Mouse (Mus musculus) limb, embryonic 11.5 days (tissue): ENCODE results near the gene Whrn. TPM values are rescaled to one million over a fixed set of nuclear protein-coding genes. Genes with fewer than 3 reads are reported as not detected.

Experiments
- ATAC-seq: fragments of 200-750 bp; cut with Nextera tagmentation; 2 replicates; pipeline ENCODE4 v1.8.0; 2017; ENCODE audit warnings: low read depth; ENCODE audit not compliant: insufficient number of reproducible peaks, low FRiP score, low TSS enrichment
- DNase-seq: peaks from one replicate; pipeline ENCODE4 v3.0.0-alpha.2; 2015; ENCODE audit warnings: low spot score
- H3K27ac ChIP-seq: fragments of 300-500 bp; sonication (generic); replicated peaks from 2 replicates; pipeline ENCODE4 v1.5.1; 2014; ENCODE audit warnings: low read depth, mild to moderate bottlenecking, low read length
- H3K27me3 ChIP-seq: fragments of 300-500 bp; sonication (generic); 2 replicates; pipeline ENCODE4 v1.6.1; 2014; ENCODE audit warnings: mild to moderate bottlenecking, low read length, mixed read lengths; ENCODE audit not compliant: control insufficient read depth, insufficient read depth
- H3K36me3 ChIP-seq: fragments of 300-500 bp; sonication (generic); 2 replicates; pipeline ENCODE4 v1.6.1; 2014; ENCODE audit warnings: mild to moderate bottlenecking, low read length, moderate library complexity, mixed read lengths; ENCODE audit not compliant: control insufficient read depth, insufficient read depth
- H3K4me1 ChIP-seq: fragments of 300-500 bp; sonication (generic); 2 replicates; pipeline ENCODE4 v1.6.1; 2014; ENCODE audit warnings: low read length, mixed read lengths; ENCODE audit not compliant: control insufficient read depth, insufficient read depth
- H3K4me2 ChIP-seq: fragments of 300-500 bp; sonication (generic); 2 replicates; pipeline ENCODE4 v1.6.1; 2014; ENCODE audit warnings: low read depth, mild to moderate bottlenecking, moderate library complexity; ENCODE audit not compliant: severe bottlenecking
- H3K4me3 ChIP-seq: fragments of 300-500 bp; sonication (generic); 2 replicates; pipeline ENCODE4 v1.5.1; 2014; ENCODE audit warnings: low read depth, low read length
- H3K9ac ChIP-seq: fragments of 300-500 bp; sonication (generic); 2 replicates; pipeline ENCODE4 v1.6.1; 2014; ENCODE audit warnings: mild to moderate bottlenecking, low read length
- H3K9me3 ChIP-seq: fragments of 300-500 bp; sonication (generic); 2 replicates; pipeline ENCODE4 v1.6.1; 2016; ENCODE audit warnings: low read length; ENCODE audit not compliant: control insufficient read depth
- WGBS: fragments of 180-500 bp; shearing (Covaris S2); extraction: QIAGEN DNeasy Blood & Tissue Kit; methylation state at CpG from one replicate; pipeline ENCODE4 v1.1.7; 2014; 5-methylcytosine and 5-hydroxymethylcytosine counted together
- polyA plus RNA-seq: library from polyadenylated mRNA; unstranded; fragments of >200 nt; fragmentation: Nextera tagmentation; extraction: Ambion mirVana; gene quantifications from 2 replicates; pipeline ENCODE4 v1.2.1, GENCODE M21; 2014

Whrn gene
- polyA plus RNA-seq, 1 experiment from 2014 or later, result 14.0 TPM

DNA sequence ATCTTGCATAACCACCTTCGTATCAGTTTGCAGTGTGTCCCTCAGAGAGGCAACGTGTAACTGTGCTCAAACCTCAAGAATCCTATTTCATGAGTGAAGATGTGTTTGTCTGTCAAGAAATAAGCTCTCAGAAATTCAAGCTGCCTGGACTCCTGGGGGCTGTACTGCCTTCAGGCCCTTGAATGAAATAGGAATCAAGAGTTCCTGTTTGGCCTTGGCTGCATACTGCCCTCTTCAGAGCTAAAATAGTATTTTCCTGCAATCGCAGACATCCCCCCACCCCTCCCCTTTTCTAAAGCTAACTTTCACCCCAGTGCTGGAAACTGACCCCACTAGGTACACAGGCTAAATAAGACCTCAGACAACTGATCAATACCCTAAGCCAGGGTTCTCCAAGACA is 2.6 kb upstream of the Whrn start:
- H3K9ac ChIP-seq, result no peak overlapping the region
- no peak overlapping the region for H3K27ac ChIP-seq
- no peak for ATAC-seq
- WGBS, result 35% methylated on average over 3 of the region's 3 CpGs
- no peak overlapping the region for H3K4me3 ChIP-seq
- no peaks in the 10 kb centered on the region for H3K36me3 ChIP-seq
- no peaks in the 10 kb centered on the region for H3K27me3 ChIP-seq
- no peaks in the 10 kb centered on the region for H3K9me3 ChIP-seq
- DNase-seq, result peak; percentile 36
- no peak overlapping the region for H3K4me2 ChIP-seq
- peaks cover 14% of the 10 kb centered on the region; the same call in 1 of the 2 replicates for H3K4me1 ChIP-seq

DNA sequence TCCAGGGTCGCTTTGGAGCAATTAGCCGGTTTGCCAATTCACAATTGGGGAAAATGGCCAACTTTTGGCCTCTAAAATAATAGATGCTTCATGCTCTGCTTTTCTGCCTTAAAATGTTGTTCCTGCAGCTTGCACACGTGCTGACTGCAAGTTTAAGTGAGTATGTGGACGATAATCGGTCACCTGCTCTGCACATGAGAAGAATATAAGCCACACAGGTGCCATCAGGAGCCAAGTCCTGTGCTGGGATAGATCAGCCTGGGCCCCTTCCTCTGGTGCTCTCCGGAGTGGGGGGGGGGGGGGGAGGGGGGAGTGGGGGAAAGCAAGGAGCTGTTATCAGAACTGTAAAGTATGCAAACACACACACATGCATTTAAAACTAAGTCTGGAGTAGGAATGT is 521 bp upstream of the Whrn start:
- 12% methylated on average over 5 of the region's 6 CpGs for WGBS
- no peak overlapping the region for H3K27ac ChIP-seq
- H3K4me1 ChIP-seq, result peaks cover 22% of the 10 kb centered on the region
- H3K9me3 ChIP-seq, result no peaks in the 10 kb centered on the region
- DNase-seq, result no peak
- H3K9ac ChIP-seq, result peak overlapping the region; percentile 94
- ATAC-seq, result 0 out of 2 replicates have a peak, but pooled peaks have one; percentile 22
- H3K27me3 ChIP-seq, result no peaks in the 10 kb centered on the region
- H3K4me2 ChIP-seq, result peak overlapping the region; percentile 95
- H3K4me3 ChIP-seq, result peak overlapping the region; percentile 74
- no peaks in the 10 kb centered on the region for H3K36me3 ChIP-seq

DNA sequence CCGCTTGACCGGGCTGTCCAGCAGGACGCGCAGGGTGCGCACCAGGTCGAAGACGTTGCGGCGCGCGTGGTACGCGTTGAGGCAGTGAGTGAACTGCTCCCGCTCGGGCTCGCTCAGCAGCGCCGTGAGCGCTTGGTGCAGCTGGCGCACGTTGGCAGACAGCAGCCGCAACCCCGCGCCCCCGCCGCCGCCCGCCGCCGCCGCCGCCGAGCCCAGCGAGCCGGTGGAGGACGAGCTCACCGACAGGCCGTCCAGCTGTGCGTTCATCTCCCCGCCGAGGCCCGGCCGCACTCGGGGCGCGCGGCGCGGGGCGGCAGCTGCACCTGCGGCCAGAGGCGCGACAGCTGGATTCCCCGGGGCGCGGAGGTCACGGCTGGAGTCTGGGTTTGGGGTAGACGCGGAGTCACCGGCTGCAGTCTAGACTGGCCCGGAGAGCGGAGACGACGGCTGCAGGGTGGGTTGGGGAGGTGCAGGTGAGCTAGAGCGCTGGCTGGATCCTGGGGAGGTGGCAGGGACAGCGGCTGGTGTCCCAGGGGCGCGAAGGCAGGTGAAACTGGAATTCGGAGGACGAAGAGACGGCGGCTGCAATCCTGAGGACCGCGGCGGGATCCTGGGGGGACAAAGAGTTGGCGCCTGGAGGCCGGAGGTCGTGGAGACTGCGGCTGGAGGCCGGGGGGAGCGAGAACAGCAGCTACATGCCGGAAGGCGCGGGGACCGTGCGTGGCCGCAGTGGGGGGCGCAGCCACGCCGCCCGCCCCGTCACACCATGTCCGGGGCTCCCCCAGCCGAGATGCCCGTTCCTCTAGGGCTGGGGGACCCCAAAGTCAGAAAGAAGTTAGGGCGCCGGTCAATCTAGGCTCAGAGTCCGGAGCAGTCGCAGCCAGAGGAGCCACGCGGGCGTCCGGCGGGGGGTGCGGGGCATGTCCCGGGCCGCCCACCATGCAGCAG is 550 bp downstream of the Whrn start:
- Histone ChIP-seq H3K9ac (peak overlapping the region; percentile 94), H3K4me1 (peaks cover 24% of the 10 kb centered on the region), H3K27me3 (no peaks in the 10 kb centered on the region), H3K27ac (peak overlapping the region; percentile 59; the same call in 1 of the 2 replicates), H3K9me3 (no peaks in the 10 kb centered on the region), H3K36me3 (no peaks in the 10 kb centered on the region), H3K4me3 (peak overlapping the region; percentile 74), H3K4me2 (peak overlapping the region; percentile 95)
- whole genome bisulfite sequencing, result under 1% methylated on average over 100 of the region's 107 CpGs
- DNase-seq (peak; percentile 76), ATAC-seq (peak; percentile 69)

- 0 out of 2 replicates have a peak overlapping the region, but pooled peaks have one; percentile 30 for H3K27ac ChIP-seq
These were observed 1.3 kb downstream of the Whrn start for GRCm38 (mm10) chr4:63494401-63494966.

GRCm38 (mm10) chr4:63493351-63494121 is 2.3 kb downstream of the Whrn start:
- no peak overlapping the region for H3K27ac ChIP-seq
- no peak overlapping the region for H3K9ac ChIP-seq
- H3K4me2 ChIP-seq, result peak overlapping the region; percentile 95
- DNase-seq, result peak; percentile 28
- no peaks in the 10 kb centered on the region for H3K9me3 ChIP-seq
- H3K27me3 ChIP-seq, result no peaks in the 10 kb centered on the region
- no peak for ATAC-seq
- 63% methylated on average over 9 of the region's 9 CpGs for WGBS
- H3K4me1 ChIP-seq, result peaks cover 24% of the 10 kb centered on the region
- no peaks in the 10 kb centered on the region for H3K36me3 ChIP-seq
- H3K4me3 ChIP-seq, result peak overlapping the region; percentile 74

More at GRCm38 (mm10) chr4:63494401-63494966, 1.3 kb downstream of the Whrn start:
- peak; percentile 58 for ATAC-seq
- WGBS, result 2% methylated on average over 43 of the region's 43 CpGs
- H3K9ac ChIP-seq, result peak overlapping the region; percentile 94
- H3K4me1 ChIP-seq, result peaks cover 24% of the 10 kb centered on the region
- H3K9me3 ChIP-seq, result no peaks in the 10 kb centered on the region
- H3K4me2 ChIP-seq, result peak overlapping the region; percentile 95
- H3K36me3 ChIP-seq, result no peaks in the 10 kb centered on the region
- DNase-seq, result no peak
- H3K4me3 ChIP-seq, result peak overlapping the region; percentile 74
- H3K27me3 ChIP-seq, result no peaks in the 10 kb centered on the region

GRCm38 (mm10) chr4:63491521-63491920 is 4.3 kb downstream of the Whrn start:
- DNase-seq (no peak), ATAC-seq (no peak)
- Histone ChIP-seq H3K36me3 (no peaks in the 10 kb centered on the region), H3K4me1 (peaks cover 27% of the 10 kb centered on the region), H3K9ac (no peak overlapping the region), H3K4me2 (no peak overlapping the region), H3K9me3 (no peaks in the 10 kb centered on the region), H3K27me3 (no peaks in the 10 kb centered on the region), H3K27ac (no peak overlapping the region), H3K4me3 (no peak overlapping the region)
- 79% methylated on average over 6 of the region's 6 CpGs for WGBS

- H3K4me1 ChIP-seq, result peaks cover 22% of the 10 kb centered on the region
- no peak overlapping the region for H3K4me2 ChIP-seq
- no peaks in the 10 kb centered on the region for H3K9me3 ChIP-seq
- 73% methylated on average over 3 of the region's 3 CpGs for WGBS
- no peak for ATAC-seq
- no peak overlapping the region for H3K27ac ChIP-seq
- H3K36me3 ChIP-seq, result no peaks in the 10 kb centered on the region
- no peak overlapping the region for H3K4me3 ChIP-seq
- H3K9ac ChIP-seq, result no peak overlapping the region
- DNase-seq, result no peak
- no peaks in the 10 kb centered on the region for H3K27me3 ChIP-seq
These were observed 5.6 kb downstream of the Whrn start for GRCm38 (mm10) chr4:63490146-63490545.

DNA sequence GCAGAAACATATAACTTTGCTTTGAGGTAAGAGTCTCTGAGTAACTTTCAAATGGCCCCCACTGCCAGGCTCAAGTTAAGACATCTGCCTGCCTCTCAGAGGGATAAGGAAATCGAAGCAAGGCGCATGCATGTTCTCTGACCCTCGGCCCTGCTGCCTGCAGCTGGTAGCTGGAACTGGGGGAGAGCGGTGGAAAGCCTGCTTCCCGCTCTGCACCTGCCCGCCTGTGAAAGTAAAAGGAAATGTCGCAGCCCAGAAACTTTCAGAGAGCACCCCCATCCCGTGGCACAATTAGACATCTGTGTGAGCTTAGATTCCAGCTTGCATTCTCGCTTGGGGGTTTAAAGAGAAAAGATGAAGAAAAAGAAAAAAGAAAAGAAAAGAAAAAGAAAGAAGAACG is 6.1 kb downstream of the Whrn start:
- Histone ChIP-seq H3K36me3 (no peaks in the 10 kb centered on the region), H3K27ac (no peak overlapping the region), H3K4me1 (peaks cover 18% of the 10 kb centered on the region), H3K9me3 (no peaks in the 10 kb centered on the region), H3K4me3 (no peak overlapping the region), H3K4me2 (no peak overlapping the region), H3K27me3 (no peaks in the 10 kb centered on the region), H3K9ac (no peak overlapping the region; the same call in 1 of the 2 replicates)
- DNase-seq, result no peak
- no peak for ATAC-seq
- WGBS, result 80% methylated on average over 10 of the region's 10 CpGs
